Mouse (Mus musculus) hindbrain, embryonic 10.5 days (tissue): ENCODE measurements around the gene Lamc2. TPM values are rescaled to one million over a fixed set of nuclear protein-coding genes. Genes with fewer than 3 reads are reported as not detected.

Source experiments
- DNase-seq: peaks from one replicate; pipeline ENCODE4 v3.0.0-alpha.2; 2017; ENCODE audit warnings: low spot score
- H3K27ac ChIP-seq: fragments of 300-500 bp; sonication (generic); 2 replicates; pipeline ENCODE4 v1.5.1; 2016; ENCODE audit warnings: mild to moderate bottlenecking, moderate library complexity
- H3K27me3 ChIP-seq: fragments of 300-500 bp; sonication (generic); 2 replicates; pipeline ENCODE4 v1.6.1; 2016; ENCODE audit warnings: mild to moderate bottlenecking; ENCODE audit not compliant: poor library complexity, insufficient read depth, severe bottlenecking
- H3K36me3 ChIP-seq: fragments of 300-500 bp; sonication (generic); 2 replicates; pipeline ENCODE4 v1.6.1; 2016; ENCODE audit warnings: mild to moderate bottlenecking, moderate library complexity
- H3K4me1 ChIP-seq: fragments of 300-500 bp; sonication (generic); replicated peaks from 2 replicates; pipeline ENCODE4 v1.6.1; 2016; ENCODE audit warnings: mild to moderate bottlenecking
- H3K4me3 ChIP-seq: fragments of 300-500 bp; sonication (generic); 2 replicates; pipeline ENCODE4 v1.5.1; 2016; ENCODE audit warnings: mild to moderate bottlenecking, moderate library complexity
- H3K9me3 ChIP-seq: fragments of 300-500 bp; sonication (generic); 2 replicates; pipeline ENCODE4 v1.6.1; 2016; ENCODE audit warnings: mild to moderate bottlenecking, moderate library complexity
- WGBS: fragments of 180-500 bp; shearing (Covaris S2); methylation state at CpG from one replicate; pipeline ENCODE4 v1.1.7; 2016; 5-methylcytosine and 5-hydroxymethylcytosine counted together
- polyA plus RNA-seq: library from polyadenylated mRNA; unstranded; fragments of >200 nt; fragmentation: Nextera tagmentation; extraction: Ambion mirVana; gene quantifications from 2 replicates; pipeline ENCODE4 v1.2.1, GENCODE M21; 2016

Gene Lamc2
- polyA plus RNA-seq, result 2.3 and 2.8 TPM in 2 replicates

DNA sequence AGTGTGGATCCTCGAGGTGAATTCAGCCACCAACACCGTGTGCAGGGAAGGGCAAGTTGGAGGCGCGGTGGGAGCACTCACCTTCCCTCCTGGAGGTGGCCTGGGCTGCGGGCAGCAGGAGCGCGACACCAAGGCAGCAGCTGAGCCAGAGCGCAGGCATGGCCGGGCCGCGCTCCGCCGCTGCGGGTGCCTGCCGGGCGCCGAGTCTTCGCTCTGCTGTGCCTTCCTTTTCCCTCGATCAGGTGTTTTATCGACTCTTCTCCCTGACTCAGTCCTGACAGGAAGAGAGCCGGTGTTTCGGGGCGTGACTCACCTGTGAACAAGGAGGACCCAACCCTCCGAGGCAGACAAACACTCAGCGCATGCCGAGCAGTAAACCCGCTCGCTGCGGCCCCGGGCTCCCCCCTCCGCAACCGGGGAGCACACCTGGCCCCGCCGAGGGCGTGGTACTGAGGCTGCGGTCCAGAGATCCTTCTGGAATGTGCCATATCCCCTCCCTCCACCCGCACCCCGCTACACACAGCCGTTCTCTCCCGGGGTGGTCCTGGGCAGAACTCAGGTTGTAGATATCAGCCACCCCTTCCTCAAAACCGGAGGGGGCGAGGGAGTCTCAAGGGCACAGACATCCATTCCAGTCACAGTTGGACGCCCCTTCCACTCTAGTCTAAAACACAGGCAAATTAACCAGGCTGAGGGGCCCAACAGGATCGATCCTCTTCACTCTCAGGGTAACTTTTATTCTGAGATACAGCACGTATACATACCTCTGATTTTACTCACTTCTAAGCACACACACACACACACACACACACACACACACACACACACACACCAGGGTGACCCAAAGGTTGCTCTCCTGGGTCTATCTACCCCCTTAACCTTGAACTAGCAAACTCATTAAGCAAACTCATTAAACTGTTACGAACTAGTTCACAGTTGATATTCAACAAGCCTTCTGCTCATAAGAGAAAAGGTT is at the start of gene Lamc2:
Gene Lamc2 (minus strand): TSS at position 620 of the 976 bp plus-strand sequence.
- no peaks in the 10 kb centered on the region for H3K9me3 ChIP-seq
- H3K4me1 ChIP-seq, result peaks cover 16% of the 10 kb centered on the region
- H3K27ac ChIP-seq, result peak within 1 kb of the TSS; percentile 76
- H3K27me3 ChIP-seq, result peaks cover 60% of the 10 kb centered on the region
- DNase-seq, result peak; percentile 49
- 4% methylated on average over 46 of the region's 46 CpGs for WGBS
- peak within 1 kb of the TSS; percentile 58 for H3K4me3 ChIP-seq
- H3K36me3 ChIP-seq, result no peaks in the 10 kb centered on the region

DNA sequence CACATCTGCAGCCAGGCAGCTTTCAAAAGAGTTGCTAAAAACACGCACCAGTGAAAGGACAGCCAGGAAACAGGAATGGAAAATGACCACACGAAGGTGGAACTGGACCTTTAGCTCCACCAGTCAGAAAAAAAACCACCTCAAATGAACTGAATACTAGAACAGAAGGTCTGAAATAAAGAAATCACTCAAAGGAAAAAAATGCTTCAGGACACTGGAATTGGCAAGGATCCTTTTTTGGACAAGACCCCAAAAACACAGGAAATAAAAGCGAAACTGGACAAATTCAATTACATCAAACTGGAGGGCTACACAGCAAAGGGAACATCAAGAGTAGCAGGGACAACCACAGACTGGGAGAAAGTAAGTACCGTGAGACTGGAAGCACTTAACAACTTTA is 49.3 kb upstream of the Lamc2 start:
- WGBS, result 91% methylated on average over 4 of the region's 4 CpGs

DNA sequence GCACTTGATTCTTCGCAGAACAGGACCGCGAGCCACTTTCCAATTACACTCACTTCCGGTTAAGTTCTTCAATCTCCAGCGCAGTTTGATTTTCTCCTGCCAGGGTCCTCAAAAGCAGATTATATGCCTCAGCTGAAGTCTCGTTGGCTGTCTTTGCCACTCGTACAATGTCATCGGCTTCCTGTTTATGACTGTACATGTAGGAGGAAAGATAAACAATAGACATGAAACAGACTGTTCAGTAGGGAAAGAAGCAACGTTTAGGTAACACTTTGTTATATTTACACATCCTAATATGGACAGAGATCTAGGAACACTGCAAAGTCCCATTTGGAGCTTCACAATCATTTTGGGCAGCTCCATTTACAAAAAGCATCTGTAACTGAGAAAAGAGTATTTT is 45.4 kb upstream of the Lamc2 start:
- Histone ChIP-seq H3K4me1 (no peaks in the 10 kb centered on the region), H3K9me3 (no peaks in the 10 kb centered on the region), H3K27me3 (no peaks in the 10 kb centered on the region), H3K36me3 (peaks cover 84% of the 10 kb centered on the region), H3K27ac (no peak overlapping the region), H3K4me3 (no peak overlapping the region)
- no peak for DNase-seq
- 95% methylated on average over 9 of the region's 9 CpGs for WGBS

More for the DNA sequence above, 49.3 kb upstream of the Lamc2 start:
- no peak overlapping the region for H3K27ac ChIP-seq
- no peaks in the 10 kb centered on the region for H3K9me3 ChIP-seq
- H3K36me3 ChIP-seq, result peaks cover 78% of the 10 kb centered on the region
- no peak for DNase-seq
- no peaks in the 10 kb centered on the region for H3K27me3 ChIP-seq
- H3K4me1 ChIP-seq, result no peaks in the 10 kb centered on the region
- no peak overlapping the region for H3K4me3 ChIP-seq

- H3K27me3 ChIP-seq, result no peaks in the 10 kb centered on the region
- no peaks in the 10 kb centered on the region for H3K9me3 ChIP-seq
- H3K27ac ChIP-seq, result no peak overlapping the region
- H3K4me1 ChIP-seq, result no peaks in the 10 kb centered on the region
- no peak overlapping the region for H3K4me3 ChIP-seq
- no peak for DNase-seq
- H3K36me3 ChIP-seq, result peaks cover 90% of the 10 kb centered on the region
- 78% methylated on average over 4 of the region's 4 CpGs for WGBS
These were observed 41.7 kb upstream of the Lamc2 start for GRCm38 (mm10) chr1:153227916-153228315.

DNA sequence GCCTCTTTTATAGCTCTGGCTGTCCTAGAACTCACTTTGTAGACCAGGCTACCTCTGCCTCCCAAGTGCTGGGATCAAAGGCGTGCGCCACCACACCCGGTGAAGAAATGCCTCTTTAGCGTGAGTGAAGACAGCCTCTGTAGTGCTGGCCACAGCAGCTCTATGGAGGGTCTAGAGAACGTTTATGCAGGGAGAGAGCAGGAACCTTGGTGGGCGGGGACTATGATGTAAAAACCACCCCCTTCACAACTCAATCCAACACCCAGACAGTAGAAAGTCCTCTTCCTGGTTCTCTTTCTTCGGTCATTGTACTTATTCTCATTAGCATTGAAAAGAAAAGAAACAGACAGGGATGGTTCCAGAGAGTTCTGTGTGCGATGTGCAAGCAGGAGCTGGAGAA is 40.8 kb upstream of the Lamc2 start:
- Histone ChIP-seq H3K27me3 (no peaks in the 10 kb centered on the region), H3K9me3 (no peaks in the 10 kb centered on the region), H3K4me3 (no peak overlapping the region), H3K27ac (no peak overlapping the region), H3K4me1 (no peaks in the 10 kb centered on the region), H3K36me3 (peaks cover 90% of the 10 kb centered on the region)
- DNase-seq, result no peak
- WGBS, result 83% methylated on average over 8 of the region's 8 CpGs

DNA sequence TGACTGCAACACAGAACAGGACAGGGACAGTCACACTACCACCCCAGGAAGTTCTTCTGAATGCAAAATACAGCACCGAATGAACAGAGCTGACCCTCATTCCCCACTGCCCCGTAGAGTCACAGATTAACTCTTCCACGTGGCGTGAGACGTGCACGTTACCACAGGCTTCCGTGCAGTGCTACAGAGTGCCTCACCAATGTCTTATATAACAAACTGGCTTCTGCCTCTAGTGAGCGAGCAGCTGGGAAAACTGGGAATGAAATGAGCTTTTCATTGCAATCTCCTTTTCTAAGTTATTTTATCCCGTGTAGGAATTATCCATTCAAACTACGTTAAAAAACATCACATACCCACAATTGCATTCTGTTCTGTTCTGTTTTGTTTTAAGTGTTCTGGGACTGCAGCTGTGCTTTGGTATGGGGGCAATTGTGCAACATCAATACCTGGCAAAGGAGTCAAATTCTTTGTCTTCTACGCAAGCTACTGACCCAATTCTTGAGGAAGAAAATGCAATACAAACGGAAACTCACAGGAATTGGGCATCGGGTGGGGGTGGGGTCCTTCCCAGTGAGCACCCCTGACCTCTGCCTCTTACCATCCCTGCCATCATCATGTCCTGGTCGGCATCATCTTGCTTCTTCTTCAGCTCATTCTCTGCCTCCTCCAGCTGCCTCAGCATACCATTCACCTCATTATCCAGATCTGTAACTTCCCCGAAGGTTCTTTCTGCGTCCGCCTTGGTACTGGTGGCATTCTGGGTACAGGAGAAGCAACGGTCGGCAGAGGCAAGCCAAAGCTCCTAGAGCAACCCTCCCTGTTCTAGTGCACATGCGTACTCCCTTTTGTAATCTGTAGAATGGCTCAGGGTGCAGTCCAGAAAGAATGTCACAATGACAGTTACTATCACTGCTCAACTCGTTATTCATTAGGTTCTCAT is 39.8 kb upstream of the Lamc2 start:
- Histone ChIP-seq H3K27ac (no peak overlapping the region), H3K9me3 (no peaks in the 10 kb centered on the region), H3K4me1 (no peaks in the 10 kb centered on the region), H3K4me3 (no peak overlapping the region), H3K36me3 (peaks cover 90% of the 10 kb centered on the region), H3K27me3 (no peaks in the 10 kb centered on the region)
- 91% methylated on average over 21 of the region's 21 CpGs for WGBS
- no peak for DNase-seq

GRCm38 (mm10) chr1:153224331-153224730 is 38.1 kb upstream of the Lamc2 start:
- Histone ChIP-seq H3K36me3 (peaks cover 91% of the 10 kb centered on the region), H3K27ac (no peak overlapping the region), H3K4me1 (no peaks in the 10 kb centered on the region), H3K9me3 (no peaks in the 10 kb centered on the region), H3K27me3 (no peaks in the 10 kb centered on the region), H3K4me3 (no peak overlapping the region)
- WGBS, result 75% methylated on average over 5 of the region's 5 CpGs
- DNase-seq, result no peak

DNA sequence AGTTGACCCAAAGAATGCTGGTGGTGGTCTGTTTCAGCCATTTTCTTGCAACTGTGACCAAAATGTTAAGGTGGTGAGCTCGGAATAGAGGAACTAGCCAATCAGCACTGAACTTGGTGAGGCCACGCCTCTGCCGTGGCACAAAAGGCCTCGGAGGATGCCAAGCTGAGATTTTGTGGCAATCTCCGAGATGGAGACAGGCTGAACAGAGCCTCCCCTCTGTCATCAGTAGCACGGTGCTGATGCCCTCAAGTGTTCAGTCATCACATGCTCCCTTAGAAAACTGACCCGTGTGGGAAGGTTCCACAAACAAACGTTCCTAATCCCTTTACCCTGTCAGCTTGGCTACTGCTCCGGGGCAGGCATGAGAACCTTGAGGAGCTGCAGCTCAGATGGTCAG is 33.1 kb upstream of the Lamc2 start:
- no peak overlapping the region for H3K4me3 ChIP-seq
- no peak overlapping the region for H3K27ac ChIP-seq
- peaks cover 15% of the 10 kb centered on the region for H3K4me1 ChIP-seq
- H3K27me3 ChIP-seq, result no peaks in the 10 kb centered on the region
- H3K9me3 ChIP-seq, result no peaks in the 10 kb centered on the region
- 64% methylated on average over 9 of the region's 9 CpGs for WGBS
- no peak for DNase-seq
- peaks cover 60% of the 10 kb centered on the region for H3K36me3 ChIP-seq

DNA sequence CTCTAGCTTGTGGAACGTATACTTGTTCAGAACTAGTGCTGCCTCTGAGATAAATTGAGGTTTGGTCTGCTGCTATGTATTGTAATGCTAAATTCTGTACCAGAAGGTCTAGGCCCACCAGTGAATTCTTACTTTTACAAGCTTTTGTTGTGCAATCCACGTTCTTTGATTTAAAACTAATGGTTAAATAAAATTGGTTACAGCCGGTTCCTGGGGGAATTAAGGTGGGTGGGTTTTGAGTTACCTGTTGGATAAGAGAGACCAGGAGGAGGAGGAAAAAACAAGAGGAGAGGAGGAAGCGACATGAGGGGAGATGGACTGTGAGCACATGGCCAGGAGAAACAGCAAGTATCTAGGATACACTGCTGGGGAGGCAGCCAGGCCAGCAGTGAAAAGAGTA is 30.3 kb upstream of the Lamc2 start:
- 87% methylated on average over 4 of the region's 4 CpGs for WGBS
- Histone ChIP-seq H3K9me3 (no peaks in the 10 kb centered on the region), H3K36me3 (peaks cover 33% of the 10 kb centered on the region), H3K4me3 (no peak overlapping the region), H3K27me3 (no peaks in the 10 kb centered on the region), H3K4me1 (peaks cover 19% of the 10 kb centered on the region), H3K27ac (no peak overlapping the region)
- DNase-seq, result no peak

DNA sequence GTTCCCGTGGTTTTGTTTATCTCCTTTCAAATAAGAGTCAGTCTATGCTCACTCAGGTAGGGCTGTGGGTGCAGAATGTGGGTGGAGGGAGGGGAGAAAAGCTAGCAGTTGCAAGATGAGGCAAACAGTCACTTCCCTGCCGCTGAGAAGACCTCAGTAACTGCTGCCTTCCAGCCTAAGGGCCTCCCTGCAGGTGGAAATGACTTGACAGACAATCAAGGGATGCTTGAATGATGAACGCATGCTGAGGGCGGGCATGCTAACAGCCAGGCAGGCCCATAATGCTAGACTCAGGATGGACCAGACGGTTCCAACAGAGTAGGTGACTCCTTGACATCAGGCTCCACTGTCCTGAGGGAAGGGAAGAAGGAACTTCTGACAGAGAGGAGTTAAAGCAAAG is 29.4 kb upstream of the Lamc2 start:
- Histone ChIP-seq H3K9me3 (no peaks in the 10 kb centered on the region), H3K27ac (no peak overlapping the region), H3K27me3 (no peaks in the 10 kb centered on the region), H3K4me1 (peaks cover 25% of the 10 kb centered on the region), H3K4me3 (no peak overlapping the region), H3K36me3 (peaks cover 25% of the 10 kb centered on the region)
- 66% methylated on average over 5 of the region's 5 CpGs for WGBS
- DNase-seq, result no peak

DNA sequence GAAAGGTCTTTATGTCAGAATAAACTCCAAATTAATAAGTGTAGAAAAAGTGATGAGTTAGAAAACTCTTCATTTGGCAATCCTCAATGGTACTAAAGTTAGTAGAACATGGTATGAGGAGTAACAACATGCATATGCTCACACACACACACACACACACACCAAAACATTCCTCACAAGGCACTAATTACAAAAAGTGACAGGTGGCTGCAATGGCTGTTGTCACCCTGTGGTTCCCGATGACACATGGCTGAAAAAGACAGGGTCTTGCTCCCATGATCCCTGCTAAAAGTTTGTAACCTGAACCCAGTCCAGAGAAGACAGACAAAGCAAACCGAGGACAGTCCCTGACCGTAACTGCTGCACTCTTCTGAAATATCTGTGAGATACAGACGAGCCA is 24.7 kb upstream of the Lamc2 start:
- H3K36me3 ChIP-seq, result no peaks in the 10 kb centered on the region
- H3K4me3 ChIP-seq, result no peak overlapping the region
- H3K27ac ChIP-seq, result peak overlapping the region; percentile 35; the same call in 1 of the 2 replicates
- no peaks in the 10 kb centered on the region for H3K27me3 ChIP-seq
- no peak for DNase-seq
- H3K4me1 ChIP-seq, result peaks cover 18% of the 10 kb centered on the region
- 36% methylated on average over 4 of the region's 4 CpGs for WGBS
- no peaks in the 10 kb centered on the region for H3K9me3 ChIP-seq

DNA sequence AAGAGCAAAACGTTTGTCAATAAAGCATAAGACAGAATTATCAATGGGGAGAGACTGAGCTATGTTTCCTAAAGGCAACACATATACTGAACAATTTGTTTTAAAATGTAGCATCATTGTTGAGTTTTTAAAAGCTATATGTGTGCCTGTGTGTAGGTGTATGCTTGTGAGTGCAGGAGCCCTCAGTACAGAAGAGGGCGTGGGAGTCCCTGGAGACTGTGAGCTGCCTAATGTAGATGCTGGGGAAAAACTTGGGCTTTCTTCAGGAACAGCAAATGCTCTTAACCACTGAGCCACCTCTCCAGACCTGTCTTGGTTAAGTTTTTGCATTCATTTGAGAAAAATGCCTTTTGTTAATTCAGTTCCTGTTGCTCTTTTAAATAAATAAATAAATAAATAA is 24.0 kb upstream of the Lamc2 start:
- no peak for DNase-seq
- Histone ChIP-seq H3K36me3 (no peaks in the 10 kb centered on the region), H3K27me3 (no peaks in the 10 kb centered on the region), H3K27ac (no peak overlapping the region), H3K4me1 (peaks cover 15% of the 10 kb centered on the region), H3K4me3 (no peak overlapping the region), H3K9me3 (no peaks in the 10 kb centered on the region)
- WGBS, result 86% methylated on average over 2 of the region's 2 CpGs

DNA sequence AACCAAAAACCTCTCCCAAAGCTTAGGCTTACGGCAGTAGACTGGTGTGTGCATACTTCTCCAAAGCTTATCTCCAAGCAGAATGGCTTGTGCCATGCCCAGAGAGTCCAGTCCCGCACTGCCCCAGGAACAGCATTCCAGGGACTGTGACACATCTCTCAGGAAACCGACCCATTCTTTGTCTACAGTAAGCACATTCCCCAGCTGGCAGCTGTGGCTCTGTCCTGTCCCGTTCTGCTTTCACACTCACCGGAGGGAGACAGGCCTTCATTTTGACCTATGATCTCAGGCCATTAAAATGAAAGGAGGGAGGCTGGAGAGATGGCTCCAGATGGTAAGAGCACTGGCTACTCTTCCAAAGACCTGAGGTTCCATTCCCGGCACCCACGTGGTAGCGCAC is 15.9 kb upstream of the Lamc2 start:
- Histone ChIP-seq H3K36me3 (no peaks in the 10 kb centered on the region), H3K9me3 (no peaks in the 10 kb centered on the region), H3K4me3 (no peak overlapping the region), H3K27me3 (no peaks in the 10 kb centered on the region), H3K27ac (peak overlapping the region; percentile 82), H3K4me1 (peaks cover 53% of the 10 kb centered on the region)
- peak; percentile 72 for DNase-seq
- 27% methylated on average over 8 of the region's 8 CpGs for WGBS
